Mouse (Mus musculus) midbrain, postnatal 0 days (tissue): ENCODE results near the gene Gm7735. TPM values are rescaled to one million over a fixed set of nuclear protein-coding genes. Genes with fewer than 3 reads are reported as not detected.
"Not testable (repeated sequence)": the region's sequence is repeated elsewhere in the genome, so short reads cannot be mapped to it uniquely, and the experiment has no call there.

Experiments used
- ATAC-seq: fragments of 200-750 bp; cut with Nextera tagmentation; 2 replicates; pipeline ENCODE4 v1.8.0; 2017; ENCODE audit warnings: moderate number of reproducible peaks, mild to moderate bottlenecking, moderate TSS enrichment, moderate library complexity; ENCODE audit not compliant: low FRiP score
- DNase-seq: peaks from one replicate; pipeline ENCODE4 v3.0.0-alpha.2; 2015; ENCODE audit warnings: low spot score
- H3K27ac ChIP-seq: fragments of 300-500 bp; sonication (generic); 2 replicates; pipeline ENCODE4 v1.5.1; 2014; ENCODE audit warnings: low read depth, mild to moderate bottlenecking, low read length, mixed read lengths
- H3K27me3 ChIP-seq: fragments of 300-500 bp; sonication (generic); 2 replicates; pipeline ENCODE4 v1.6.1; 2014; ENCODE audit warnings: low read length, control low read depth, mixed read lengths; ENCODE audit not compliant: insufficient read depth
- H3K36me3 ChIP-seq: fragments of 300-500 bp; sonication (generic); 2 replicates; pipeline ENCODE4 v1.6.1; 2014; ENCODE audit warnings: low read length, control low read depth, mixed read lengths; ENCODE audit not compliant: insufficient read depth
- H3K4me1 ChIP-seq: fragments of 300-500 bp; sonication (generic); 2 replicates; pipeline ENCODE4 v1.6.1; 2014; ENCODE audit warnings: mild to moderate bottlenecking, control low read depth, antibody characterized with exemption, low read length, mixed read lengths; ENCODE audit not compliant: insufficient read depth
- H3K4me2 ChIP-seq: fragments of 300-500 bp; sonication (generic); 2 replicates; pipeline ENCODE4 v1.6.1; 2014; ENCODE audit warnings: low read depth, mild to moderate bottlenecking, low read length, mixed read lengths; ENCODE audit not compliant: poor library complexity, severe bottlenecking
- H3K4me3 ChIP-seq: fragments of 300-500 bp; sonication (generic); 2 replicates; pipeline ENCODE4 v1.5.1; 2014; ENCODE audit warnings: low read depth, mild to moderate bottlenecking, low read length, moderate library complexity
- H3K9ac ChIP-seq: fragments of 300-500 bp; sonication (generic); replicated peaks from 2 replicates; pipeline ENCODE4 v1.6.1; 2014; ENCODE audit warnings: mild to moderate bottlenecking, low read length, moderate library complexity, mixed read lengths; ENCODE audit not compliant: poor library complexity, severe bottlenecking
- H3K9me3 ChIP-seq: fragments of 300-500 bp; sonication (generic); 2 replicates; pipeline ENCODE4 v1.6.1; 2016; ENCODE audit warnings: low read length, control low read depth
- CTCF ChIP-seq: IDR thresholded peaks from 2 replicates; pipeline ENCODE4 v1.5.1; 2016; ENCODE audit warnings: antibody characterized with exemption, mild to moderate bottlenecking
- WGBS: fragments of 180-500 bp; shearing (Covaris S2); extraction: QIAGEN DNeasy Blood & Tissue Kit; methylation state at CpG from one replicate; pipeline ENCODE4 v1.1.7; 2014; 5-methylcytosine and 5-hydroxymethylcytosine counted together
- polyA plus RNA-seq: library from polyadenylated mRNA; unstranded; fragments of >200 nt; fragmentation: Nextera tagmentation; extraction: Ambion mirVana; gene quantifications from 2 replicates; pipeline ENCODE4 v1.2.1, GENCODE M21; 2015
- total RNA-seq: library from RNA; depleted of rRNA; stranded (reverse); fragments of >200 nt; gene quantifications from 2 replicates; pipeline ENCODE4 v1.2.3, GENCODE M21; 2014; rRNA removed

Gm7735 gene
- total RNA-seq (not detected in 2 replicates), polyA plus RNA-seq (not detected in 2 replicates)

GRCm38 (mm10) chr16:89169190-89169589 is at the start of gene Gm7735:
Gene Gm7735, plus strand, starts transcription at chr16:89169490.
- H3K4me3 ChIP-seq, H3K4me1 ChIP-seq, H3K27me3 ChIP-seq, DNase-seq, ATAC-seq, H3K36me3 ChIP-seq, H3K9ac ChIP-seq, H3K4me2 ChIP-seq, H3K9me3 ChIP-seq, H3K27ac ChIP-seq: not testable (repeated sequence)

- H3K36me3 ChIP-seq = no peaks in the 10 kb centered on the region
- TF ChIP-seq CTCF = no peak
- H3K9me3 ChIP-seq = no peaks in the 10 kb centered on the region
- H3K4me3 ChIP-seq = no peak within 1 kb of the TSS
- no peak within 1 kb of the TSS for H3K4me2 ChIP-seq
- DNase-seq (no peak), ATAC-seq (no peak)
- no peak within 1 kb of the TSS for H3K9ac ChIP-seq
- H3K27ac ChIP-seq = no peak within 1 kb of the TSS
- no peaks in the 10 kb centered on the region for H3K4me1 ChIP-seq
- H3K27me3 ChIP-seq = no peaks in the 10 kb centered on the region
- WGBS = 89% methylated on average over 1 of the region's 1 CpGs
These were observed 28.7 kb upstream of the Gm7735 start, which contains the start of gene Gm6358 for GRCm38 (mm10) chr16:89140551-89140950. Gene Gm6358, plus strand, starts transcription at chr16:89140851.

GRCm38 (mm10) chr16:89150786-89151185 is 18.5 kb upstream of the Gm7735 start, which contains the start of gene Gm10061:
Gene Gm10061, plus strand, starts transcription at chr16:89151086.
- Histone ChIP-seq H3K4me2 (no peak within 1 kb of the TSS), H3K9ac (no peak within 1 kb of the TSS), H3K27me3 (no peaks in the 10 kb centered on the region), H3K9me3 (0 out of 2 replicates have a peak, but pooled peaks cover 5% of the 10 kb centered on the region), H3K27ac (no peak within 1 kb of the TSS), H3K4me3 (no peak within 1 kb of the TSS), H3K4me1 (no peaks in the 10 kb centered on the region), H3K36me3 (no peaks in the 10 kb centered on the region)
- no peak for ATAC-seq
- WGBS = 97% methylated on average over 1 of the region's 1 CpGs
- TF ChIP-seq CTCF = no peak
- no peak for DNase-seq

- Histone ChIP-seq H3K27me3 (no peaks in the 10 kb centered on the region), H3K27ac (no peak within 1 kb of the TSS), H3K36me3 (no peaks in the 10 kb centered on the region), H3K4me2 (no peak within 1 kb of the TSS), H3K9ac (no peak within 1 kb of the TSS), H3K9me3 (no peaks in the 10 kb centered on the region), H3K4me3 (no peak within 1 kb of the TSS), H3K4me1 (no peaks in the 10 kb centered on the region)
- 91% methylated on average over 4 of the region's 4 CpGs for WGBS
- DNase-seq (no peak), ATAC-seq (no peak)
- TF ChIP-seq CTCF = no peak
These were observed 11.6 kb upstream of the Gm7735 start, which contains the start of gene Gm9789 for GRCm38 (mm10) chr16:89157652-89158051. Gene Gm9789, plus strand, starts transcription at chr16:89157952.

GRCm38 (mm10) chr16:89174435-89174834 is 5.1 kb downstream of the Gm7735 start, which contains the start of gene 1110057P08Rik:
Gene 1110057P08Rik, plus strand, starts transcription at chr16:89174735.
- no peak for TF ChIP-seq CTCF
- H3K27ac ChIP-seq = no peak within 1 kb of the TSS
- 80% methylated on average over 2 of the region's 2 CpGs for WGBS
- H3K36me3 ChIP-seq = no peaks in the 10 kb centered on the region
- no peak for DNase-seq
- no peaks in the 10 kb centered on the region for H3K4me1 ChIP-seq
- H3K9me3 ChIP-seq = no peaks in the 10 kb centered on the region
- H3K4me2 ChIP-seq = no peak within 1 kb of the TSS
- H3K4me3 ChIP-seq = no peak within 1 kb of the TSS
- no peaks in the 10 kb centered on the region for H3K27me3 ChIP-seq
- no peak for ATAC-seq
- H3K9ac ChIP-seq = no peak within 1 kb of the TSS

- Histone ChIP-seq H3K4me3 (no peak overlapping the region), H3K27me3 (no peaks in the 10 kb centered on the region), H3K36me3 (no peaks in the 10 kb centered on the region), H3K9ac (no peak overlapping the region), H3K9me3 (no peaks in the 10 kb centered on the region), H3K4me1 (no peaks in the 10 kb centered on the region), H3K27ac (no peak overlapping the region), H3K4me2 (no peak overlapping the region)
- WGBS = 84% methylated on average over 4 of the region's 4 CpGs
- TF ChIP-seq CTCF = no peak
- DNase-seq = no peak
- ATAC-seq = no peak
These were observed 19.3 kb downstream of the Gm7735 start for GRCm38 (mm10) chr16:89188621-89189020.
